Mouse (Mus musculus) heart, postnatal 36 days (tissue): ENCODE measurements around the gene Tmem147. TPM values are rescaled to one million over a fixed set of nuclear protein-coding genes. Genes with fewer than 3 reads are reported as not detected.
"Not testable (repeated sequence)": the region's sequence is repeated elsewhere in the genome, so short reads cannot be mapped to it uniquely, and the experiment has no call there.

Experiments
- DNase-seq, 2 experiments: peaks; one replicate each; pipeline ENCODE4 v3.0.0; 2021 to 2022
- intact Hi-C: fragments of 180-260 bp; cut with DNase I; formaldehyde crosslinking; loops from one replicate; pipeline ENCODE4 v1.15.1; 2025
- total RNA-seq, 2 experiments: library from RNA; stranded (reverse); gene quantifications; 2 replicates each; pipeline ENCODE4 v1.2.3; 2021

Tmem147 gene
- total RNA-seq = 100 to 1,000 TPM; 236 to 272 TPM

DNA sequence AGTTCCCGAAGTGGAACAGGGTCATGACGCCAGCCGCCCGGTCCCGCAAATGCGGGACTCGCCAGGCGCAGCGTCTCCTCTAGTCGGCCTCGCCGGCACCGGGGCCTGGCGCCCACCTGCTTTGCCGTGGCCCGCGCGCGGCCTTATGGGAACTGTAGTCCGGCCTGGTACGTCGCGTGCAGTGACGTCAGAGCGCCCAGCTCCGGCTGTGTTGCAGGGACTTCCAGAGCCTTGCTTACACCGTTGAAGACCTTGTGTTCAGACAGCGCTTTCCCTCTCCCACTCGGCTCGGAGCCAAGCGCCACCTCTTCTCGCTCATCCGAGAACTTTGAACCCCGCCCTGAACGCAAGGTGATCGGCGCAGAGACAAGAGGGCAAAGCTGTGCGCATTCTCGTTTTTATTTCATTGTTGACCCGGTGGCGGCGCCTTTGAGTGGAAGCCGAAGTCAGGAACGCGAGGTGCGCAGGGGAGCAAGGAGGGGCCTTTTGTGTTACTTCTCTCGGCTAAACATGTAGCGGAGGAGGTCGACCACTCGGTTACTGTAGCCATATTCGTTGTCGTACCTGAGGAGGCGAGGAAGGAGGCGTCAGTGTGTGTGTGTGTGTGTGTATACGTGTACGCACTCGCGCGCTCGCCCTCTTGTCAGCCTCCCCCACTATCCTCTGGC, at the start of gene Tmem147:
Gene Tmem147, minus strand, starts transcription at position 145 of the 668 bp plus-strand sequence.
- peak; percentile 96 to 98 for DNase-seq
- intact Hi-C loops = loop anchor here (1.0 to 5.0 kb wide), 3 partner anchors 79 to 243 kb away; partner anchors contain the start of genes Fam187b, Lsr, Rbm42 and Usf2

DNA sequence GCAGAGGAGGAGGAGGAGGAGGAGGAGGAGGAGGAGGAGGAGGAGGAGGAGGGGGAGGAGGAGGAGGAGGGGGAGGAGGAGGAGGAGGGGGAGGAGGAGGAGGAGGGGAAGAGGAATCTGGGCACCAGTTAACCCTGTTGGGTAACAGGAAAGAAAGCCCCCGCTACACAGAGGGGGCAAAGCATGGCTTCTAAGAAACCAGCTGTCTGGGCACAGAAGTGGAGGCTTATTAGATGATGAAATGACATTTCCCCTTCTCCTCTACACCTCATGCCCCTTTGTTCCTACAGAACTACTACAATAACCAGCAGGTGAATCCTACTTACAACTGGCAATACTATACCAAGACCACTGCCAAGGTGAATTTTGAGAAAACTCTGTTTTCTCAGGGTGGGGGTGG, 48.6 kb upstream of the Tmem147 start:
- no peak for DNase-seq
- intact Hi-C loops = no loop called here

DNA sequence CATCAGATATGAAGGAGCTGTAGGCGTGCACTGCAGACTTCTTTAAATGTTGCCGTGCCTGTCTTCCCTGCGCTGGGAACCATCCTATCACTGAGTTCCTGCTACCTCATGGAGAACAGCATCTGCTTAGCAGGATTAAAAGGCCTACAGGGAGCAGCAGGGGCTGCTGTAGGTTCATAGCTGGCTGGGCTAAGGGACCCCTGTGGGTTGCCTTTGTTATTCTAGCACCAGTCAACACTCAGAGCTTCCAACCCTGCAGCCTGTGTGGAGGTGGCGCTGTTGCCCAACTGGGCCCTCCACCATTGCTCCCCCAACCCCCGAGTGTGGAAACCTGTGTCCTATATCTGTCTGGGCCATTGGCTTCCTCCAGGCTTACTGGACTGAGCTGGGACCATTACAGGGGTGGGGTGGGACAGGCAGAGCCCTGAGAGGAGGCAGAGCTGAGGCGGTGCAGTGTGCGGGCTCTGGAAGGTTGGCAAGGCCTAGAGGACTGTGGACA, 47.8 kb upstream of the Tmem147 start:
- intact Hi-C loops = no loop called here
- no peak for DNase-seq

DNA sequence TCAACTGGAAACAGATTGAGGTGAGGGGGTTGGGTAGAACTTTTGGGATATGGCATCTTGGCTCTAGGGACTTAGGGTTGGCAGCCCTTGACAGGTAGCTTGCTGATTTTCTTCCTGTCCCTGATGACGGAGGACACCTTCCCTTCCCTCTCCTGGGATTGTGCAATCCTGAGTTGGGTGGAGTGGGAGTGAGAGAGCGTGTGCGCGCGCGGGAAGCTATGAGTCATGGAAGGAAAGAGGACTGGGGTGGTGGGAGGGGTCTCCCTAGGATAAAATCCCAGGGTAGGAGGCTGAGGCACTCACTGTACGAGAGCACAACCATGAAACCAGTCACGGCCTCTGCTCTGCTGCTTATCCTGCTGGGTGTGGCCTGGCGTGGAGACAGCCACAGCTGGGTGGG, 46.8 kb upstream of the Tmem147 start:
- no peak for DNase-seq
- intact Hi-C loops = no loop called here

DNA sequence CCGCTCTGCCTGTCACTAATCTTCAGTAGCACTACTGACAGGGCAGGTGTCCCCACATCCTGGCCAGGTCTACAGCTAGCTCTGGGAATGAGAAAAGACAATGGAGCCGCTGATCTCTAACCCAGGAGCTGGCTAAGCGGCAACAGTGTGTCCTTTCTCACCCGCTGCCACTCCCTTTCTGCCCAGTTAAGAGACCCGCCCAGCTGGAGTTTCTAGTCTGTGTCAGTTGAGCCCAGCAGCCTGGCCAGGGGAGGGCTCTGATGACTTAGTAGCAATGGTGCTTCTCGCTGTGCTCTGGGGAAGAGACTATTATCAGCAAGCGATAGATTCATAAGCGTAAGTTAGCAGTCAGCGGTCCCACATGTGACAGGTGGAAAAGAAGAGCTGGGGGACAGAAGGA, 39.9 kb upstream of the Tmem147 start:
- no peak for DNase-seq
- intact Hi-C loops = no loop called here

DNA sequence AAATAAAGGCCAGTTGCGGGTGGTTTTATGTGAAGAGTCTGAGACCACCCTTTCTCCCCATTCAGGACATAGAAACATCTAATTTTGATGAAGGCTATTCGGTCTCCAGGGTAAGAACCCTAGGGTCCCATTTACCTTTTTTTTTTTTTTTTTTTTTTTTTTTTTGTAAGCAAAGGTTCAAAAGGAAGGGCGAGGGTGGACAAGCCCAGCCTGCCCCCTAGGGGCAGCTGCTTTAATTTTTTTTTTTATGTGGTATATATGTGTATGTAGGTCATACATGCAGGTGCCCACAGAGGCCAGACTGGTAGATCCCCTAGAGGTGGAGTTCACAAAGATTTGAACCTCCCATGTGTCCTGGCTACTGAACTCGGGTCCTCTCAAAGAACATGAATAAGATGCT, 37.1 kb upstream of the Tmem147 start:
- no peak for DNase-seq
- intact Hi-C loops = no loop called here

DNA sequence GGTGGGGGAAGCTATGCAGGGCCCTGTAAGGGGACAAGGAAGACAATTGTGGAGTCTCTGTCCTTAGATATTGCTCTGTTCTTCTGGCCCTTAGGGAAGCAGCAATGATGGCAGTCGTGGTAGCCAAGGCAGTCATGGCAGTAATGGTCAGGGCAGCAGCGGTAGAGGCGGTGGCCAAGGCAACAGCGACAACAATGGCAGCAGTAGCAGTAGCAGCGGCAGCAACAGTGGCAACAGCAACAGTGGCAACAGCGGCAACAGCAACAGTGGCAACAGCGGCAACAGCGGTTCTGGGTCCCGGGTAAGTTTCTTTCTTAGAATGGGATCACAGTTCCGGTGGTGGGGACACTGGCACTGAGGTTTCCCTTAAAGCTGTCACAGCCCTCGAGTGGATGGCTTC, 35.8 kb upstream of the Tmem147 start:
- DNase-seq = no peak
- intact Hi-C loops = no loop called here

DNA sequence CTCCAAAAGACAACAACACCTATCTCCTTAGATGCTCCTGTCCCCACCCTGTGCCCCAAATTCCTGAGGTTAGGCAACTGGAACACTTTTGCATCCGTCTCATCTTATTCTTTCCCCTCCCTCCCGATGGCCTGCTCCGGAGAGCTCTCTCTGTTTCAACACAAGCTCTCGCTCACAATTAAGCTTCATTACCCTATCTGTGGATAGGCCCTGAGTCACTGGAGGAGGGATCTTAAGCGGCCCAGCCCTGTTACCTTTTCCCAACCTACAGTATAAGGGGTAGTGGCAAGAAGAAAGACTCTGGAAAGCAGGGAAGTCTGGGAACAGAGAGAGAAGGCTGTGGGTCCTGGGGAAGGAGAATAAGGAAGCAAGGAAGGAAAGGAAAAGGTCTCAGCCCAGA, 34.1 kb upstream of the Tmem147 start, which contains the start of gene Dmkn:
Gene Dmkn, plus strand, starts transcription at position 301 of the 400 bp plus-strand sequence.
- DNase-seq = no peak
- intact Hi-C loops = no loop called here

DNA sequence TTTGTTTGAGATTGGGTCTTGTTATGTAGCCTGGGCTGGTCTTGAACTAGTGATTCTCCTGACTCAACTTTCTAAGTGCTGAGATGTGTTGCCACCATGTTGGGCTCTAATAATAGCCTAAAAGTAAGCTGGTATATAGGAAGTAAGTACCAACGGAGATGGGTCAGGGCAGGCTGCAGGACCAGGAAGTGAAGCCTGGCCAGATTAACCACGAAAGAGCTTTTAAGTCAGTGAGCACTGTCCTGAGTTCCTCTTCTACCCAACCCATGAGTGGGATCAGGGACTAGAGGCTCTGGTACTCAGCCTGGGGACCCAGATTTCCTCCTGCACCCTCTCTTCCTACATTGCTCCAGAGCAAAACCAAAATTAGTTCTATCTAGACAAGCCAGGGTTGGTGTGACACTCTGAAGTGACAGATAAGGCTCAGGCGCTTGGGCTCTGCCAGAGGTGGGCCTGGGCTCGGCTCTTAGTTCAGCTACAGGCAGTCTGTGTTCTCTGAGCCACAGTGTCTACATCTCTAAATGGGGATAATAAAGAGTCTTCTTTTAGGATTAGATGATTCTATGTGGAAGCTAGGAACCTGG, 32.5 kb upstream of the Tmem147 start:
- DNase-seq = no peak
- intact Hi-C loops = no loop called here

DNA sequence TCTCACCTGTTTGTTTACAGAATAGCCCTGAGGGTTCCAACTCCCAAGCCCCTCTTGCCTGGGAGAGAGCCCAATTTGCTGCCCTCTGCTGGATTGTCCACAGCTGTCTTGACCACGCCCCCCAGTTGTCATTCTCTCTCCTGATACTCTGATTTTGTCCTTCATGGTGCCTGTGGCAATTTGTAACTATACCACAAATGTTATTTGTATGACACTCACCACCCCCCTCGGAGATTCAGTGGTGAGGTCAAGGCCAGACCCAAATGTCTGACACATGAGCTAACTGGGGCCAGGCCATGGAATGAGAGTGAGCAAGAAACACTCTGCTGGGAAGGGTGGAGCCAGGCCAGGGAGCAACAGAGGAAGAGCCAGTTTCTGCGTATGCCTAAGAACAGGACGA, 29.5 kb upstream of the Tmem147 start:
- intact Hi-C loops = no loop called here

DNA sequence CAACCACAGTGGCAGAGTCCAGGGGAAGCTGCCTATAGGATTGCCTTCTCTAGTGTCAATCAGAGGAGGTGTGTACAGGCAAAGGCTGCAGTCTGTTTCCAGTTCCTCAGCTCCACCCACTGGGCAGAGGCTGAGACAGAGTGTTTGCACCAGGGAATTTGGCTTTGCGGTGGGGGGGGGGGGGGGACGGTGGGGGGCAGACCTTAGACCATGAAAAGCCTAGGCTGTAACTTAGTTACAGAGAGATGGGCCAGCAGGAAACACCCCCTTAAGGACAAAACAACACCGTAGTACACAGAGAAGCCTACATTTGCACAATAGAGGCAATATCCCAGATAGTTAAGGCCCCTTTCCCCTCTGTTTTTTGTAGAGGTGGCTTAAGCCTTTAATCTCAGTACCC, 27.7 kb upstream of the Tmem147 start:
- DNase-seq = no peak
- intact Hi-C loops = no loop called here

More for the DNA sequence above, 29.5 kb upstream of the Tmem147 start:
- DNase-seq = peak in 1 of 2 experiments; percentile 18

DNA sequence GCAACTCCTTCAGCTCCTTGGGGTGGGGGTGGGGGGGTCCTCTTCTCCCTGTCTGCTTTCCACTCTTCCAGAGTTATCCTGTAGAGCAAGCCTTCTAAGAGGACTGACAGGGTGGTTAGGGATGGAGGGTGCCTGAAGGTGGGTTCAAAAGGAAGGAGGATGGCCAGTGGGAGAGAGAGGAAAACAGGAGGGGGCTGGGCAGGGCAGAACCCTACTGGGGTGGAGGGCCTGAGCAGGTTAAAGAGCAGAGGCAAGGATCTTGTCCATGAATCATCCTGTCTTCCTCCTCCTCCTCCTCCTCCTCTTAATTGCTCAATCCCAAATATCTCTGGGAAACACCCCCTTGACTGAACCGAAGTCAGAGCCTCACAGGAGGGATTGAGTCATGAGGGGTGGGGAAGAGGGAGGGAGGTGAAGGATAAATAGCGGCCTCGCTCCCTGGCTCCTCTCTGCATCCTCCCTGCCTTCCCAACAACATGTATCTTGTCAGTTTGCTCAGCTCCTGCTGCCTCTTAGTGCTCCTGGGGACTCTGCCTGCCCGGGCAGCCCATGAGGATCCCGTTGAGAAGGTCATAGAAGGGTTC, 21.8 kb upstream of the Tmem147 start, which contains the start of gene Sbsn:
Gene Sbsn, plus strand, starts transcription at position 386 of the 584 bp plus-strand sequence.
- DNase-seq = no peak
- intact Hi-C loops = no loop called here

DNA sequence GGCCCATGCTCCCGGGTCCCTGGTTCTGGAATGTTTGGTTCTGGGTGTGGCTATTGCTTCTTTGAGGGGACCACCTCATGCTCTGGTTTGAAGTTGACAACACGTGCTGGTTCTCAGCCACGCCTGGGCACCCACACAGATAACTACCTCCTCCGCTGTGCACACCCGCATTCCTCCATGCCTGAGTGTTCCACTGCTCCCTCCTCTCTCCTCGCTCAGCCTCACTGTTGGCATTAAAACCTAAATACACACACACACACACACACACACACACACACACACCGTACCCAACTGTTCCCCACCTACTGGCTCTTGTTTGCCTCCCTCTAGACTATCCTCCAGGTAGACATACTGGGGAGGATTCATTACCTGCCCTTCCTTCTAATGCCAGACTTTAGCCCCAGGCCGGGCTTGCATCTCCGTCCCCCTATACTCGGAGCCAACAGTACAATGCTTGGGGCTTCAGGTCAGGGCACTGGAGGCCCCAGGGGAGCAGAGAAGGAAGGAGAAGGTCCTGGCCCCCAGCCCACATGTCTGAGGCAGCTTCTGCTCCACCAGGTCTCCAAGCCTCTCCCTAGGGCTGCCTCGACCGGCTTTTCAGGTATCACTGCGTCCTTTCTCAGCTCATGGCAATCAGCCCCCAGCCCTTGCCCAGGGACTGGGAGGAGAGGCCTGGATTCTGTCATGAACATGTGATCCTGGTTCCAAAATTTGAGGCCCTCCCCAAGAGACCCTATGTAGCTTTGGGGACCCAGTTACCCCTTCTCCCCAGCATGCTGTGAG, 20.7 kb upstream of the Tmem147 start:
- DNase-seq = no peak
- intact Hi-C loops = no loop called here

DNA sequence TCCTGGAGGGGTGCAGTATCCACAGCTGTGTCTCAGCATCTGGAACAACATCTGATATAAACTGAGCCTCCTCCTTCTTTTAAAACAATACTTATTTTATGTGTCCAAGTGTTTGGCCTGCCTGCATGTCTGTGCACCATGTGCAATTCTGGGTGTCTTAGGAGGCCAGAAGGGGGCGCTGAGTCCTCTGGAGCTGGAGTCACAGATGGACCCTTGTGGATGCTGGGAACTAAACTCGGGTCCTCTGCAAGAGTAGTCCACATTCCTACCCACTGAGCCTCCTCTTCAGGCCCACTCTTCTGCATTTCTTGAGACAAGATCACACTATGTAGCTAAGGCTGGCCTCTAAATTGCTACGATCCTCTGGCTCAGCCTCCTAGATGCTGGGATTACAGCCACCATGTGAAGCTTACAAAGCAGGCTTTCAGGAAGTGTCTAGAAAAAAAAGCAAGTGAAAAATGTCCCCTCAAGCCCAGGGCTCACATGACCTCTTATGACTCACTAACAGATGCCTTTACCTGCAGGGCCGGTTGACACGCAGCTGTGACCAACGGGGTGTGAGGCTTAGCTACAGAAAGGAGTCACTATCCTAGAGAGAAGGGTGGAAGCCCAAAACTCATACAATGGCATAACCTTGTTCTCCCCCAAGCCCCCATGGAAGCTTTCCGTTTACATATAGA, 18.3 kb upstream of the Tmem147 start:
- DNase-seq = no peak
- intact Hi-C loops = no loop called here

DNA sequence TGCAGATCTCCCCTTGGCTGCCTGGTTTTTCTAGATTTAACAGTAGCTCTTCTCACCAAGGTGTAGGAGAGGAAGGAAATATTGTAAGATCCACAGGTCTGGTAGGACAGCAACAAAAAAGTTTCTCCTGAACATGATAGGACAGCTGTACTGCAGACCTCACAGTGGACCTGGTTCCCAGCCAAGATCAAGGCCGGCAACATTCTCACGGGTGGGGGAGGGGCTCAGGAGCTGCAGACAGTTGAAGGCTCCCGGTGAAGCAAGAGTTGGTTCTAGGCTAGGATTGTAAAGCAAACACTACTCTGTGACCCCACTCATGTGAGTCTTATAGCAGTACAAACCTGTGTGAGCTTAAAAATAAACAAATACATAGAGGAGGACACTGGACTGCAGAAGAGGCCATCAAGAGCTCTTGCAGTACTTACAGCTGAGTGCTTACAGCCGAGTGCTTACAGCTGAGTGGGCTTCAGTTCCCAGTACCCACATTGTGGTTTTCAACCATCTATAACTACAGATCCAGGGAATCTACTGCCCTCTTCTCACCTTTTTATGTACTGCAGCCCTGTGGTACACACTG, 14.8 kb upstream of the Tmem147 start:
- DNase-seq = peak; percentile 22 to 30
- intact Hi-C loops = no loop called here

DNA sequence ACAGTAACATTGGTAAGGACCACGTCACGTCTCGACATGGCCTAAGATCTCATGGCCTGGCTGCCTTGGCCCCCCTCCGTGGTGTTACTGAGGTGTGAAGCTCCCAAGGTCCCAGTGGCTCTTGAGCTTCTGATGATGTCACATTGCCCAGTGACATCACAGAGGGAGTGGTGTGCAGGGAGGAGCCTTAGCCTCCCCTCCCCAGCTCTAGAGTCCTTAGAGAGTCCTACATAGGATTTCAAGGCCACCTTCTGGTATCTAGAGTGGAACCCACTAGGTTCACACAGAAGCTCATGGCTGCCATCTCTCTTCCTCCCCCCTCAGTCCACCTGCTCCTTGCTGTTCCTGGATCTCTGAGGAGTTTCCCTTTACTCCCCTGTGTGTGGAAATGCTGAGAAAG, 14.3 kb upstream of the Tmem147 start, which contains the start of gene Gapdhs:
Gene Gapdhs, minus strand, starts transcription at position 65 of the 400 bp plus-strand sequence.
- DNase-seq, intact Hi-C loops: not testable (repeated sequence)

DNA sequence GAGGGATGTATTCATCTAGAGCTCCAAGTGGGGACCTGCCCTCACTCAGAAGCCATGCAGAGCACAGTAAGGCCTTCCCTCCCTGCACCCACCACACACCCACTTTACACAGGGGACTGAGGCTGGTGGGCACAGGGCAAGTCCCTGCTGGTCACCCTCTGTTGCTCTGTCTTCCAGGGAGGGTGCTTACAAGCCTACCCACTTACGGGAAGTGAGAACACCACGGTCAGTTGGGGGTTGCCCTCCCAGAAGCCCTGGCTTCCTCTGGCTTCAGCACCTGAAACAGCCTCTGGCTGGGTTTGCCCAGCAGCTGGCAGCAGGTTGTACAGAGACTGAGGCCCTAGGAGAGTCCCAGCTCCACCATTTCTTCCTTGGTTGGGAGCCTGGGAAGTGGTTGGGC, 13.2 kb upstream of the Tmem147 start:
- intact Hi-C loops, DNase-seq: not testable (repeated sequence)

DNA sequence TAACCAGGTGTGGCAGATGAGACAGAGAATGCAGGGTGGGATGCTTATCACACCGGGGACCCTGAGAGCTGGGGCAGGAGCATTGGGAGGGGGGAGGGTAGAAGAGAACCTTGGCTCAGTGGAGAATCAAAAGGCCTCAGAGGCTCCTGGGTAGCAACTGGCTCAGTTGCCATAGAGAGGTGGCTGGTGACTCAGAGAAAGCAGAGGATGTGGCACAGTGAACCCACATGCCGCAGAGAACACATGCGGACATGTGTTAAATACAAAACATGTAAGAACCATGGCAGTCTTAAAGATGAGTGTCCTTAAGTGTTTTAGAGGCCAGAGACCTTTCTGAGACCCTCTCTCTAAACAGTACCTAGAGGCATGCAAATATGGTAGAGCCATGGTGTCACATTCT, 6.9 kb upstream of the Tmem147 start:
- DNase-seq = no peak
- intact Hi-C loops = no loop called here

DNA sequence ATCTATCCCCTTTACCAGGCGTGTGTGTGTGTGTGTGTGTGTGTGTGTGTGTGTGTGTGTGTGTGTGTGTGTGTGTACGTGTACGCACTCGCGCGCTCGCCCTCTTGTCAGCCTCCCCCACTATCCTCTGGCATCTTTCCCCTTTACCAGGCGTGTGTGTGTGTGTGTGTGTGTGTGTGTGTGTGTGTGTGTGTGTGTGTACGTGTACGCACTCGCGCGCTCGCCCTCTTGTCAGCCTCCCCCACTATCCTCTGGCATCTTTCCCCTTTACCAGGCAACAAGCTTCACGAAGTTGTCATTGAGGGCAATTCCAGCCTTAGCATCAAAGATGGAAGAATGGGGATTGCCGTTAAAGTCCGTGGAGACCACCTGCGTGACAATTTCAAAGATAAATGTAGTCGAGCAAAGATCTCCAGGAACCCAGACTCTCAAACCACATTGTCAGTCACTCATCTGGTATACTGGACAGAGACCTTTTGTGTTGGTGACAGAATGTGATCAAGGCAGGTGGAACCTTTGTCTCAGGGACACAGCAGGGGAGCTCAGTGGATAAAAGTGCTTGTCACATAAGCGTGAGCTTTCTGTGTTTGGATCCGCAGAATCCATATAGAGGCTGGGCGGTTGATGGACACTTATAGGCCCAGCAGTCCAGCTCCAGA, 853 bp upstream of the Tmem147 start:
- intact Hi-C loops, DNase-seq: not testable (repeated sequence)
